Mouse (Mus musculus) liver, embryonic 14.5 days (tissue): Measurements from ENCODE around the gene Edaradd. TPM values are rescaled to one million over a fixed set of nuclear protein-coding genes. Genes with fewer than 3 reads are reported as not detected.

ENCODE experiments used
- ATAC-seq: fragments of 200-750 bp; cut with Nextera tagmentation; 2 replicates; pipeline ENCODE4 v1.8.0; 2017; ENCODE audit warnings: moderate number of reproducible peaks, mild to moderate bottlenecking, moderate library complexity; ENCODE audit not compliant: insufficient read depth
- DNase-seq, 3 experiments: peaks; one replicate each; pipeline ENCODE4 v3.0.0-alpha.2; 2012 to 2013; ENCODE audit warnings: low read depth in 3 of 3, low spot score in 3 of 3
- H3K27ac ChIP-seq: fragments of 300-500 bp; sonication (generic); 2 replicates; pipeline ENCODE4 v1.5.1; 2014; ENCODE audit warnings: moderate library complexity, mild to moderate bottlenecking, control low read depth, inconsistent platforms
- H3K27me3 ChIP-seq: fragments of 300-500 bp; sonication (generic); 2 replicates; pipeline ENCODE4 v1.6.1; 2014; ENCODE audit warnings: mild to moderate bottlenecking, low read length, moderate library complexity; ENCODE audit not compliant: control insufficient read depth, insufficient read depth
- H3K36me3 ChIP-seq: fragments of 300-500 bp; sonication (generic); replicated peaks from 2 replicates; pipeline ENCODE4 v1.6.1; 2014; ENCODE audit warnings: low read depth; ENCODE audit not compliant: control insufficient read depth, insufficient read depth
- H3K4me1 ChIP-seq, 2 experiments: fragments of 200-500 bp in 1 of 2; fragments of 300-500 bp in 1 of 2; sonication (generic) in 1 of 2; replicated peaks; 2 replicates each; pipeline ENCODE4 v1.6.1; 2012 to 2014; ENCODE audit warnings: antibody characterized with exemption in 1 of 2, inconsistent platforms in 1 of 2, low read length in 1 of 2; ENCODE audit not compliant: control insufficient read depth in 2 of 2, insufficient read depth in 2 of 2
- H3K4me2 ChIP-seq: fragments of 300-500 bp; sonication (generic); 2 replicates; pipeline ENCODE4 v1.6.1; 2014; ENCODE audit warnings: low read depth, mild to moderate bottlenecking, control low read depth, moderate library complexity
- H3K4me3 ChIP-seq, 2 experiments: fragments of 200-500 bp in 1 of 2; fragments of 300-500 bp in 1 of 2; sonication (generic) in 1 of 2; 2 replicates each; pipeline ENCODE4 v1.5.1; 2012 to 2014; ENCODE audit warnings: low read depth in 2 of 2, low read length in 2 of 2, mild to moderate bottlenecking in 2 of 2, control low read depth in 1 of 2, inconsistent platforms in 1 of 2, moderate library complexity in 1 of 2; ENCODE audit not compliant: insufficient read depth in 1 of 2
- H3K9ac ChIP-seq: fragments of 300-500 bp; sonication (generic); replicated peaks from 2 replicates; pipeline ENCODE4 v1.6.1; 2014; ENCODE audit warnings: mild to moderate bottlenecking, control low read depth, moderate library complexity
- H3K9me3 ChIP-seq: fragments of 300-500 bp; sonication (generic); 2 replicates; pipeline ENCODE4 v1.6.1; 2016; ENCODE audit warnings: low read length, mixed read lengths; ENCODE audit not compliant: control insufficient read depth
- CTCF ChIP-seq: IDR thresholded peaks from 2 replicates; pipeline ENCODE4 v1.5.1; 2016; ENCODE audit warnings: antibody characterized with exemption, low read depth, control low read depth
- EP300 ChIP-seq: IDR thresholded peaks from 2 replicates; pipeline ENCODE4 v1.6.1; 2016; ENCODE audit warnings: antibody characterized with exemption, low read depth
- WGBS: fragments of 180-500 bp; shearing (Covaris S2); extraction: QIAGEN DNeasy Blood & Tissue Kit; methylation state at CpG from one replicate; pipeline ENCODE4 v1.1.7; 2014; ENCODE audit not compliant: insufficient replicate concordance; 5-methylcytosine and 5-hydroxymethylcytosine counted together
- polyA plus RNA-seq, 2 experiments: library from polyadenylated mRNA; depleted of rRNA in 1 of 2; stranded (reverse) in 1 of 2; unstranded in 1 of 2; fragments of >200 nt; fragmentation: Nextera tagmentation in 1 of 2; extraction: Ambion mirVana in 1 of 2; gene quantifications; 2 replicates each; pipeline versions ENCODE4 v1.2.1 to v1.2.3; 2012 to 2014

Edaradd gene
- polyA plus RNA-seq, 2 experiments, result 0.04 to 0.05 TPM

DNA sequence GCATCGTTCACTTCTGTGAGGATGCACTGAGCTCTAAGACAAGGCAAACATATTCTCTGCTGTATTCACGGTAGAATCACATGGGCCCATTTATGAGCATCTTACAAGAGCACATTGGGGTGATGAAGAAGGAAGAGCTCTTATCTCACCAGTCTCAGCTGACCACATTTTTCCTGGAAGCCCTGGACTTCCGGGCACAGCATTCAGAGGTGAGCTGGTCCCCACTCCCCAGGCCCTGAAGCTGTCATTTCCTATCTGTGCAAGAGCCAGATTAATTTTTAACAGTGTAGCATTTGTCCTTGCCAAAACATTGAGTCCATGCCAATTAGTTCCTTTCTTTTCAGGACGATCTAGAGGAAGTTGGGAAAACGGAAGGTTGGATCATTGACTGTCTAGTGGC is 86.4 kb downstream of the Edaradd start:
- no peak for TF ChIP-seq CTCF
- TF ChIP-seq EP300, result no peak
- no peaks in the 10 kb centered on the region for H3K4me1 ChIP-seq
- ATAC-seq (no peak), DNase-seq (no peak)
- H3K36me3 ChIP-seq, result peaks cover 43% of the 10 kb centered on the region
- no peak overlapping the region for H3K4me3 ChIP-seq
- H3K4me2 ChIP-seq, result no peak overlapping the region
- no peak overlapping the region for H3K27ac ChIP-seq
- no peak overlapping the region for H3K9ac ChIP-seq
- 59% methylated on average over 5 of the region's 5 CpGs for WGBS
- H3K27me3 ChIP-seq, result no peaks in the 10 kb centered on the region
- no peaks in the 10 kb centered on the region for H3K9me3 ChIP-seq

DNA sequence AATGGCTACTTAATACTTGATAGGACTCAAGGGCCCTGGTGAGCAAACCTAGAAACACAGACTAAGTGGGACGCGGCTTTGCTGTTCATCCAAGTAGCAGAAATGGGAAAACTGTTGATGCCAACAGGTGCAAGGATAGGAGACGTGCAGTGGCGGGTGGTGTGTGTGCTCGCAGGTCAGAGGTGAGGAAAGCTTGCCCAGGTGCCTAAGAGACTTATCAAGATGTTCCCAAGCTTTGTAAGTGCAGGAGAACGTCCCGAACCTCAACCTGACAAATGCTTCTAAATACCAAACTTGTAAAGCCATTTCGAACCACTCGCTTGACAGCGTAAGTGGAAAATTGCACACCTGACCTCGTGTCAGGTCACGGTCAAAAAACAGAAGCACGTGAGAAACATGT is 91.7 kb downstream of the Edaradd start:
- ATAC-seq, result no peak
- Histone ChIP-seq H3K9ac (no peak overlapping the region), H3K27me3 (no peaks in the 10 kb centered on the region), H3K36me3 (peaks cover 28% of the 10 kb centered on the region), H3K4me3 (no peak overlapping the region), H3K9me3 (no peaks in the 10 kb centered on the region), H3K4me1 (no peaks in the 10 kb centered on the region), H3K4me2 (no peak overlapping the region), H3K27ac (no peak overlapping the region)
- 81% methylated on average over 13 of the region's 13 CpGs for WGBS
- no peak for DNase-seq
- no peak for TF ChIP-seq EP300
- no peak for TF ChIP-seq CTCF

Other genes with a start within 250 kb of the Edaradd start
- gene Actn2, start 179.7 kb downstream of the Edaradd start, polyA plus RNA-seq (2012; rRNA removed), result 0.08 and 0.16 TPM in 2 replicates
- 0.37 TPM in 1 of 2 replicates, not detected in the other for gene Actn2, start 179.7 kb downstream of the Edaradd start, polyA plus RNA-seq (2014; fragmentation: Nextera tagmentation; extraction: Ambion mirVana)
- gene Heatr1, start 125.4 kb downstream of the Edaradd start, polyA plus RNA-seq (2012; rRNA removed), result 8.3 and 10.9 TPM in 2 replicates
- gene Heatr1, start 125.4 kb downstream of the Edaradd start, polyA plus RNA-seq (2014; fragmentation: Nextera tagmentation; extraction: Ambion mirVana), result 13.5 and 16.8 TPM in 2 replicates
- 7.8 and 12.7 TPM in 2 replicates for gene Lgals8, start 55.5 kb downstream of the Edaradd start, polyA plus RNA-seq (2012; rRNA removed)
- 12.7 and 13.2 TPM in 2 replicates for gene Lgals8, start 55.5 kb downstream of the Edaradd start, polyA plus RNA-seq (2014; fragmentation: Nextera tagmentation; extraction: Ambion mirVana)
- gene Ero1lb, start 45.4 kb upstream of the Edaradd start, polyA plus RNA-seq (2012; rRNA removed), result 0.60 and 0.76 TPM in 2 replicates
- 1.5 and 1.9 TPM in 2 replicates for gene Ero1lb, start 45.4 kb upstream of the Edaradd start, polyA plus RNA-seq (2014; fragmentation: Nextera tagmentation; extraction: Ambion mirVana)